Mouse (Mus musculus) heart, embryonic 16.5 days (tissue): ENCODE results near the gene Atp6v1b1. TPM values are rescaled to one million over a fixed set of nuclear protein-coding genes. Genes with fewer than 3 reads are reported as not detected.

ENCODE experiments used
- ATAC-seq: fragments of 200-750 bp; cut with Nextera tagmentation; replicated peaks from 2 replicates; pipeline ENCODE4 v1.8.0; 2017; ENCODE audit warnings: moderate number of reproducible peaks; ENCODE audit not compliant: insufficient read depth, low FRiP score; ENCODE audit errors: extremely low read depth
- H3K27ac ChIP-seq: fragments of 300-500 bp; sonication (generic); 2 replicates; pipeline ENCODE4 v1.5.1; 2014; ENCODE audit warnings: mild to moderate bottlenecking, low read length, control low read depth, moderate library complexity
- H3K27me3 ChIP-seq: fragments of 300-500 bp; sonication (generic); 2 replicates; pipeline ENCODE4 v1.6.1; 2014; ENCODE audit warnings: low read length, mixed read lengths; ENCODE audit not compliant: control insufficient read depth, insufficient read depth
- H3K36me3 ChIP-seq: fragments of 300-500 bp; sonication (generic); 2 replicates; pipeline ENCODE4 v1.6.1; 2014; ENCODE audit not compliant: control insufficient read depth, insufficient read depth
- H3K4me1 ChIP-seq: fragments of 300-500 bp; sonication (generic); 2 replicates; pipeline ENCODE4 v1.6.1; 2014; ENCODE audit warnings: low read length, mixed read lengths; ENCODE audit not compliant: control insufficient read depth, insufficient read depth
- H3K4me2 ChIP-seq: fragments of 300-500 bp; sonication (generic); 2 replicates; pipeline ENCODE4 v1.6.1; 2014; ENCODE audit warnings: low read depth, mild to moderate bottlenecking, control low read depth, low read length
- H3K4me3 ChIP-seq: fragments of 300-500 bp; sonication (generic); 2 replicates; pipeline ENCODE4 v1.5.1; 2014; ENCODE audit warnings: mild to moderate bottlenecking, control low read depth, low read length
- H3K9ac ChIP-seq: fragments of 300-500 bp; sonication (generic); 2 replicates; pipeline ENCODE4 v1.6.1; 2014; ENCODE audit warnings: low read length, control low read depth
- H3K9me3 ChIP-seq: fragments of 300-500 bp; sonication (generic); replicated peaks from 2 replicates; pipeline ENCODE4 v1.6.1; 2016; ENCODE audit warnings: low read length; ENCODE audit not compliant: control insufficient read depth
- WGBS: fragments of 180-500 bp; shearing (Covaris S2); extraction: QIAGEN DNeasy Blood & Tissue Kit; methylation state at CpG from one replicate; pipeline ENCODE4 v1.1.7; 2014; 5-methylcytosine and 5-hydroxymethylcytosine counted together
- polyA plus RNA-seq: library from polyadenylated mRNA; unstranded; fragments of >200 nt; fragmentation: Nextera tagmentation; extraction: Ambion mirVana; gene quantifications from 2 replicates; pipeline ENCODE4 v1.2.1, GENCODE M21; 2015

Gene Atp6v1b1
- polyA plus RNA-seq, 1 experiment from 2014 or later, result 0.09 TPM

GRCm38 (mm10) chr6:83703722-83704078 lies 39.1 kb upstream of the Atp6v1b1 start:
- H3K4me2 ChIP-seq, result no peak overlapping the region
- no peaks in the 10 kb centered on the region; the same call in 1 of the 2 replicates for H3K4me1 ChIP-seq
- 1% methylated on average over 10 of the region's 10 CpGs for WGBS
- ATAC-seq, result no peak
- no peaks in the 10 kb centered on the region for H3K36me3 ChIP-seq
- no peaks in the 10 kb centered on the region for H3K9me3 ChIP-seq
- no peak overlapping the region for H3K9ac ChIP-seq
- H3K27me3 ChIP-seq, result peaks cover 90% of the 10 kb centered on the region
- H3K4me3 ChIP-seq, result no peak overlapping the region
- H3K27ac ChIP-seq, result no peak overlapping the region

- WGBS, result 16% methylated on average over 1 of the region's 1 CpGs
- Histone ChIP-seq H3K9ac (no peak overlapping the region), H3K36me3 (no peaks in the 10 kb centered on the region), H3K27me3 (peaks cover 90% of the 10 kb centered on the region), H3K27ac (no peak overlapping the region), H3K4me1 (no peaks in the 10 kb centered on the region; the same call in 1 of the 2 replicates), H3K9me3 (no peaks in the 10 kb centered on the region), H3K4me2 (no peak overlapping the region), H3K4me3 (no peak overlapping the region)
- no peak for ATAC-seq
Measured at GRCm38 (mm10) chr6:83704294-83704693, 38.5 kb upstream of the Atp6v1b1 start.

DNA sequence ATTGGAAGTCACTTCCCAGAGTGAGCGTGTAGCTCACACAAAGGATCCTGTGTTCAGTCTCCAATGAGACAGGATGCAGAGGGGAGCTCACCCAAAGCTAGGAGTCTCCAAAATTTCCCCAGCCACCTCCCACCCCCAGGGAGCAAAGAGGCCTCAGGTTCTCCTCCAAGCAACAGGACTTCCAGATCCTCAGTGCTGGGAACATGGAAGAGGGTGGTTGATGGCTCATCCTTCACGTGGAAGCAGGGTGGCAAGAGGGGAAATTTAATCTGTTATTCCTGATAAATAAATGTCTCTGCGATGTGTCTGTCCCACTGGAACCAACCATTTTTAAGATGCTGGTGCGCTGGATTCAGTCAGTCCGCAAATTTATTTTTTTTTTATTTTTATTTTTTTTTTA lies 38.1 kb upstream of the Atp6v1b1 start:
- no peak for ATAC-seq
- no peak overlapping the region for H3K27ac ChIP-seq
- H3K4me1 ChIP-seq, result no peaks in the 10 kb centered on the region; the same call in 1 of the 2 replicates
- H3K36me3 ChIP-seq, result no peaks in the 10 kb centered on the region
- H3K9ac ChIP-seq, result no peak overlapping the region
- H3K27me3 ChIP-seq, result peaks cover 91% of the 10 kb centered on the region
- H3K4me2 ChIP-seq, result no peak overlapping the region
- no peaks in the 10 kb centered on the region for H3K9me3 ChIP-seq
- H3K4me3 ChIP-seq, result no peak overlapping the region
- 17% methylated on average over 5 of the region's 5 CpGs for WGBS

GRCm38 (mm10) chr6:83707738-83708510 lies 34.9 kb upstream of the Atp6v1b1 start:
- no peaks in the 10 kb centered on the region for H3K9me3 ChIP-seq
- no peak overlapping the region for H3K4me3 ChIP-seq
- H3K36me3 ChIP-seq, result no peaks in the 10 kb centered on the region
- no peak overlapping the region for H3K4me2 ChIP-seq
- no peak overlapping the region for H3K9ac ChIP-seq
- H3K27ac ChIP-seq, result no peak overlapping the region
- no peak for ATAC-seq
- peaks cover 97% of the 10 kb centered on the region for H3K27me3 ChIP-seq
- WGBS, result 5% methylated on average over 6 of the region's 6 CpGs
- peaks cover 15% of the 10 kb centered on the region for H3K4me1 ChIP-seq

DNA sequence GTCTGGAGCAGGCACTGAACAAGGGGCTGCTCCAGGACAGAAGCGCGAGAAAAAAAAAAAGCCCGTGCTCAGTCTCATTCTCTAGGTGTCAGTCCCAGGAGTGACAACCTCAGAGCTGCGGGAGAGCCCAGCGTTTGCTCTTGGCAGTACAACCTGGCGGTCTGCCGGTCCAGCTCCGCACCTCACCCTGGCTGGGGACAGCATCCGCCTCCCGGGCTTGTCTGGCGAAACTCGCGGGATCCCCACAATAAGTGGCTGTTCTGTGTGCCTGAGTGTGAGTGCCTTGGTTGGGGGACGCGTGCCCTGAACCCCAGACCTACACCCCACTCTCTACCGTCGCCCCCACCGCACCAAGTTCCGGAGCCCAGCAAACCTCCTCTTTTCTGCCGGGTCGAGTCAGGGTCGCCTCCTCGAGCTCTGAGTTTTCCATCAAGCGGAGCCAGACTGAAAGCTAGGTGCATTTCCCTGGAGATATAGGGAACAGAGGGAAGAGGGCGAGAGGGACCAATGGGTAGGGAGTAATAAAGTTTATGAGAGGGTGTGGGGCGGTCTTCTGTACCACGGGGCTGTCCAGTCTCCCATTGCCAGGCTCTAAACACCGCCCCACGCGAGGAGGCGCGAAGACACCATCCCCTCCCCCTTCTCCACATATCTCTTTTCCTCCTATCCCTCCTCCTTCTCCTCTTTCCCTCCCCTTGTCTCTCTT lies 32.3 kb upstream of the Atp6v1b1 start:
- under 1% methylated on average over 32 of the region's 32 CpGs for WGBS
- H3K4me2 ChIP-seq, result peak overlapping the region; percentile 64
- no peaks in the 10 kb centered on the region for H3K36me3 ChIP-seq
- peak; percentile 14; the same call in 1 of the 2 replicates for ATAC-seq
- H3K9ac ChIP-seq, result no peak overlapping the region
- peaks cover 19% of the 10 kb centered on the region for H3K4me1 ChIP-seq
- H3K9me3 ChIP-seq, result no peaks in the 10 kb centered on the region
- H3K27ac ChIP-seq, result no peak overlapping the region
- peak overlapping the region; percentile 55 for H3K4me3 ChIP-seq
- peaks cover 95% of the 10 kb centered on the region for H3K27me3 ChIP-seq

DNA sequence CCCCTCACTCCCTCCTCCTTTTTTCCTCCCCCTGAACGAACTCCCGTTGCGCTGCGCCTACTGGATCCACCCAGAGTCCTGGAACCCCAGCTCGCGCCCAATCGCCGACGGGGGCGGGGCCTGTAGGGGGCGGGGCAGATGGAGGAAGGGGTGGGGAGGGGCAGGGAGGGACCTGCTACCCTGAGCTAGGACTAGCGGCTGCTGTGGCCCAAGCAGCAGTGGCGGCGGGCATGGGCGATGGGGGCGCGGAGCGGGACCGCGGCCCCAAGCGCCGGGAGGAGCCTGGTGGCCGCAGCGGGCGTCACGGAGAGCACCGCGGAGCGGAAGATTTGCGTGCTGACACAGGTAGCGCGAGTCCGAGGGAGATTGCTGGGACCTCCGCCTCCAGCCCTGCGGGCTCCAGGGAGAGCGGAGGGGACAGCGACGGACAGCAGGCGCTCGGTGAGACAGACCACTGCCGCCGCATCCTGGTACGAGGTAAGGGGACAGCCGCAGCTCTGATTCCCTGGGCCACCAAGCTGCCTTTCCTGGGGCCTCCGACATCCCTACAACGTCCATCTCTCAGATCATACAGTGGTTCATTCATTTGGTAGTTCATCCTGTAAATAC lies 31.6 kb upstream of the Atp6v1b1 start, which contains the start of gene Vax2:
Gene Vax2 (plus strand): TSS at position 198 of the 609 bp plus-strand sequence.
- peak; percentile 71 for ATAC-seq
- under 1% methylated on average over 45 of the region's 46 CpGs for WGBS
- no peaks in the 10 kb centered on the region for H3K9me3 ChIP-seq
- no peak within 1 kb of the TSS for H3K27ac ChIP-seq
- H3K4me3 ChIP-seq, result peak within 1 kb of the TSS; percentile 55
- peaks cover 19% of the 10 kb centered on the region for H3K4me1 ChIP-seq
- no peaks in the 10 kb centered on the region for H3K36me3 ChIP-seq
- peak within 1 kb of the TSS; percentile 64 for H3K4me2 ChIP-seq
- no peak within 1 kb of the TSS for H3K9ac ChIP-seq
- H3K27me3 ChIP-seq, result peaks cover 95% of the 10 kb centered on the region

DNA sequence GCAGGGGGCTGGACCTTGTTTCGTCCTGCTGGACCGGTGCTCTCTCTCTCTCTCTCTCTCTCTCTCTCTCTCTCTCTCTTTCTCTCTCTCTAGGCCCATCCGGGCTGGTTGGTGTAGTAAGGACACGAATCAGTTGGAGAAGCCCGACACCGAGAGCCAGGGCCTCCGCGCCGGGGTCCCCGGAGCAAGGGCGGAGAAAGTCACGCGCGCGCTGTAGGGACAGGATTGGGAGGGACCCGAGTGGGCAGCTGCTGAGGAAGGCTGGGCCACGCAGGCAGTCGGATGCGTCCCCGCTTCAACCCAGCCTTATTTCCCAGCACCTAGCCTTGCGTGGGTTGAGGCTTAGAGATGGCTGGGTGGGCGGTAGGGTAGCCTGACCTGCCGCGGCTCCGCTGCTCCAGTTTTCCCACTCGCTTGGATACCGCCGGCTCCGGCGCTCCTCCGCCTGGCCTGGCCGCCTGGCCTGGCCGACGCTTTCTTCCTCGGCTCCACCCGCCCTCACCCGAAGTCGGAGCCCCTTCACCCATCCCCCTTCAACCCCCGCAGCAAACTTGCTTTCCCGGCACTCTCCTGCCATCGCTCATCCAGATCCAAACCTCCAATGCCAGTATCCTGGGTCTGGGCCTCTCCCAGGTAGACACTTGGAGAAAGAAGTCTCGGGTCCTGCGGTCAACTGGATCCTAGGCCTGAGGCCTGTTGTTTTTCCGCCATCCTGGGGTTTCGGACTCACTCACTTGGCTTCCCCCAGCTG lies 30.9 kb upstream of the Atp6v1b1 start:
- Histone ChIP-seq H3K4me3 (peak overlapping the region; percentile 55), H3K4me2 (peak overlapping the region; percentile 64), H3K27me3 (peaks cover 92% of the 10 kb centered on the region), H3K27ac (no peak overlapping the region), H3K4me1 (peaks cover 19% of the 10 kb centered on the region), H3K9ac (no peak overlapping the region), H3K36me3 (no peaks in the 10 kb centered on the region), H3K9me3 (no peaks in the 10 kb centered on the region)
- 3% methylated on average over 44 of the region's 45 CpGs for WGBS
- no peak for ATAC-seq

GRCm38 (mm10) chr6:83713271-83714136 lies 29.3 kb upstream of the Atp6v1b1 start:
- Histone ChIP-seq H3K27ac (no peak overlapping the region), H3K9me3 (no peaks in the 10 kb centered on the region), H3K4me3 (no peak overlapping the region), H3K4me2 (no peak overlapping the region), H3K27me3 (peaks cover 92% of the 10 kb centered on the region), H3K9ac (no peak overlapping the region), H3K4me1 (peaks cover 19% of the 10 kb centered on the region), H3K36me3 (no peaks in the 10 kb centered on the region)
- ATAC-seq, result no peak
- 5% methylated on average over 12 of the region's 12 CpGs for WGBS
